Mouse (Mus musculus): ENCODE measurements around the gene Bckdk. TPM values are rescaled to one million over a fixed set of nuclear protein-coding genes. Genes with fewer than 3 reads are reported as not detected.
"Not testable (repeated sequence)": the region's sequence is repeated elsewhere in the genome, so short reads cannot be mapped to it uniquely, and the experiment has no call there.

Bckdk gene
- polyA plus RNA-seq, 1 experiment from 2014 or later: 198 TPM

DNA sequence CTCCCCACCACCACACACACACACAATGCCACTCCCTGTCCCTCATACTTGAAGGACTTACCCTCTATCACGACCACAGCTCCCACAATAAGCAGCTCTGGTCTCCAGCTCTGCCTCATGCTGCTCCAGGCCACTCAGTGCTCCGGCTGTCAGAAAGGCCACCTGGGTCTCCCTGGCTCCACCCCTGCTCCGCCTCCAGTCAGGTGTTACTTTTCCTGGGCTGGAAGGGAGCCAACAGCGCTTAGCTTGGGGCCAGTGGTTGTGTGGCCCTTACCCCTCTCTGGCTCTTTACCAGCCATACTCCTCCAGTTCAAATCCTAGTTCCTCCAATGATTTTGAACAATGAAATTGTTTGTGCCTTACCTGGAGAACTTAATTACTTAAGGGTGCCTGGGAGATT is 13.1 kb upstream of the Bckdk start, which contains the start of gene Prss53:
Gene Prss53 (minus strand): TSS at position 173 of the 400 bp plus-strand sequence.
- H3K27ac ChIP-seq (ENCODE audit: low read length): 0 out of 2 replicates have a peak within 1 kb of the TSS, but pooled peaks have one; percentile 25
- H3K4me1 ChIP-seq (ENCODE audit: control insufficient read depth, insufficient read depth, low read length): peaks cover 18% of the 10 kb centered on the region
- ATAC-seq: peak; percentile 21
- H3K9me3 ChIP-seq (ENCODE audit: control insufficient read depth, low read length): no peaks in the 10 kb centered on the region
- WGBS: 35% methylated on average over 4 of the region's 4 CpGs
- H3K4me2 ChIP-seq (ENCODE audit: low read depth, low read length): no peak within 1 kb of the TSS; the same call in 1 of the 2 replicates
- H3K9ac ChIP-seq (ENCODE audit: low read depth, low read length): no peak within 1 kb of the TSS
- H3K27me3 ChIP-seq (replicated peaks; ENCODE audit: control insufficient read depth, insufficient read depth, low read length): no peaks in the 10 kb centered on the region
- H3K4me3 ChIP-seq (ENCODE audit: low read length): no peak within 1 kb of the TSS
- H3K36me3 ChIP-seq (ENCODE audit: control insufficient read depth, insufficient read depth, low read length): peaks cover 10% of the 10 kb centered on the region; the same call in 1 of the 2 replicates

DNA sequence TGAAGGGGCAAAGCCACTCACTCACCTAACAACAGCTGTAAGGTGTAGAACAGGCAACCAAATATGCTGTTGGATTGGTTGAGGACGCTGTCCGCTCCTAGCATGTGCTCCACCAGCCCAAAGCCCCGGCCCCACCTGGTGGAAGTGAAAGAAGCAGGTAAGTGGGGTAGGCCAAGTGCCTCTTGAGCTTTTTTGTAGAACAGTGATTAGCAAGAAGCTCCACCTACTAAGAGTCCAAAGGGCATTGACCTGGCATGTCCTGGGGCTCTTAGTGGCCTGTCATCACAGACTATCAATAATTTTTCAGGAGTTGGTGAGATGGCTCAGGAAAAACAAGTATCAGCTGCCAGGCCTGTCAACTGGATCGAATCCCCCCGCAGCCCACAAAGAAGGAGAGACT is 9.4 kb upstream of the Bckdk start:
- Histone ChIP-seq H3K4me1 (ENCODE audit: control insufficient read depth, insufficient read depth, low read length) (peaks cover 16% of the 10 kb centered on the region), H3K27ac (ENCODE audit: low read length) (peak overlapping the region; percentile 92), H3K27me3 (replicated peaks; ENCODE audit: control insufficient read depth, insufficient read depth, low read length) (no peaks in the 10 kb centered on the region), H3K36me3 (ENCODE audit: control insufficient read depth, insufficient read depth, low read length) (no peaks in the 10 kb centered on the region), H3K9ac (ENCODE audit: low read depth, low read length) (peak overlapping the region; percentile 79), H3K4me2 (ENCODE audit: low read depth, low read length) (peak overlapping the region; percentile 86), H3K4me3 (ENCODE audit: low read length) (peak overlapping the region; percentile 72), H3K9me3 (ENCODE audit: control insufficient read depth, low read length) (no peaks in the 10 kb centered on the region)
- no peak; the same call in 1 of the 2 replicates for ATAC-seq
- 64% methylated on average over 5 of the region's 5 CpGs for WGBS

GRCm38 (mm10) chr7:127895442-127895841 is 8.4 kb upstream of the Bckdk start, which contains the start of the genes Gm21974 and Vkorc1:
Gene Gm21974, minus strand, starts transcription at chr7:127895454.
Gene Vkorc1, minus strand, starts transcription at chr7:127895617.
- under 1% methylated on average over 26 of the region's 26 CpGs for WGBS
- Histone ChIP-seq H3K9ac (ENCODE audit: low read depth, low read length) (peak within 1 kb of the TSS; percentile 79), H3K4me3 (ENCODE audit: low read length) (peak within 1 kb of the TSS; percentile 72), H3K4me1 (ENCODE audit: control insufficient read depth, insufficient read depth, low read length) (peaks cover 18% of the 10 kb centered on the region), H3K36me3 (ENCODE audit: control insufficient read depth, insufficient read depth, low read length) (no peaks in the 10 kb centered on the region), H3K27ac (ENCODE audit: low read length) (peak within 1 kb of the TSS; percentile 92), H3K4me2 (ENCODE audit: low read depth, low read length) (peak within 1 kb of the TSS; percentile 86), H3K9me3 (ENCODE audit: control insufficient read depth, low read length) (no peaks in the 10 kb centered on the region), H3K27me3 (replicated peaks; ENCODE audit: control insufficient read depth, insufficient read depth, low read length) (no peaks in the 10 kb centered on the region)
- peak; percentile 92 for ATAC-seq

DNA sequence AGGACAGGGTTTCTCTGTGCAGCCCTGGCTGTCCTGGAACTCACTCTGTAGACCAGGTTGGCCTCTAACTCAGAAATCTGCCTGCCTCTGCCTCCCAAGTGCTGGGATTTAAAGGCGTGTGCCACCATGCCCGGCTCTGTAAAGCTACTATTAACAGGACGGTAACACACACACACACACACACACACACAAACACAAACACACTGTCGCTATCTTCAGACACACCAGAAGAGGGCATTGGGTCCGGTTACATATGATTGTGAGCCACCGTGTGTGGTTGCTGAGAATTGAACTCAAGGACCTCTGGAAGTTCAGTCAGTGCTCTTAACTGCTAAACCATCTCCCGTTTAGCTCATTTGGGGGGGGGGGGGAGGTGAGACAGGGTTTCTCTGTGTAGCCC is 8.0 kb upstream of the Bckdk start:
- WGBS: 61% methylated on average over 7 of the region's 7 CpGs
- H3K9me3 ChIP-seq (ENCODE audit: control insufficient read depth, low read length); H3K9ac ChIP-seq (ENCODE audit: low read depth, low read length); H3K27me3 ChIP-seq (replicated peaks; ENCODE audit: control insufficient read depth, insufficient read depth, low read length); H3K36me3 ChIP-seq (ENCODE audit: control insufficient read depth, insufficient read depth, low read length); ATAC-seq: not testable (repeated sequence)
- Histone ChIP-seq H3K4me1 (ENCODE audit: control insufficient read depth, insufficient read depth, low read length) (peaks cover 16% of the 10 kb centered on the region), H3K4me3 (ENCODE audit: low read length) (peak overlapping the region; percentile 72; the same call in 1 of the 2 replicates), H3K4me2 (ENCODE audit: low read depth, low read length) (peak overlapping the region; percentile 16; the same call in 1 of the 2 replicates), H3K27ac (ENCODE audit: low read length) (0 out of 2 replicates have a peak overlapping the region, but pooled peaks have one; percentile 92)

GRCm38 (mm10) chr7:127896384-127896783 is 7.5 kb upstream of the Bckdk start:
- ATAC-seq: no peak
- 52% methylated on average over 13 of the region's 13 CpGs for WGBS

DNA sequence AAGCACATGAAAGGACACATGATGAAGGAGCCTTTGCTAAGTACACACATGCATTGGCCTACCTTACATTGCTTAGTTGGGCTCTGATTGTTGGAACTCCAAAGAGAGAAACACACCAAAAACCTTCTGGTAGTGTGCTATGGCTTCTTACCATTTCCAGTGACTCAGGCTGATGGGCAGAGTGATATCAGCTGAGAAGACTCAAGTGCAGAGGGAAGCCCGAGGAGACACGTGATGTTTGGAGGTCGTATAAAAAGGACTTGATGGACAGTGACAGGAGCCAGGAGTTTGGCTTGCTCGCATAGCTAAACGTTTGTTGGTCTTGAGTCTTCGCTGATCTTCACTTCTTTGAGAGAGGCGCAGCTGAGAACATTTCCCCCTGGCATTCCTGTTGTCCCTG is 6.3 kb upstream of the Bckdk start:
- 79% methylated on average over 7 of the region's 7 CpGs for WGBS
- H3K9ac ChIP-seq (ENCODE audit: low read depth, low read length): no peak overlapping the region
- no peak overlapping the region for H3K4me3 ChIP-seq (ENCODE audit: low read length)
- no peak for ATAC-seq
- no peaks in the 10 kb centered on the region for H3K9me3 ChIP-seq (ENCODE audit: control insufficient read depth, low read length)
- no peaks in the 10 kb centered on the region for H3K36me3 ChIP-seq (ENCODE audit: control insufficient read depth, insufficient read depth, low read length)
- H3K4me2 ChIP-seq (ENCODE audit: low read depth, low read length): no peak overlapping the region
- peaks cover 16% of the 10 kb centered on the region for H3K4me1 ChIP-seq (ENCODE audit: control insufficient read depth, insufficient read depth, low read length)
- no peaks in the 10 kb centered on the region for H3K27me3 ChIP-seq (replicated peaks; ENCODE audit: control insufficient read depth, insufficient read depth, low read length)
- no peak overlapping the region for H3K27ac ChIP-seq (ENCODE audit: low read length)

More at GRCm38 (mm10) chr7:127896384-127896783, 7.5 kb upstream of the Bckdk start:
- no peak overlapping the region for H3K9ac ChIP-seq (ENCODE audit: low read depth, low read length)
- no peaks in the 10 kb centered on the region for H3K9me3 ChIP-seq (ENCODE audit: control insufficient read depth, low read length)
- no peak overlapping the region for H3K4me2 ChIP-seq (ENCODE audit: low read depth, low read length)
- no peaks in the 10 kb centered on the region for H3K36me3 ChIP-seq (ENCODE audit: control insufficient read depth, insufficient read depth, low read length)
- H3K27ac ChIP-seq (ENCODE audit: low read length): no peak overlapping the region
- no peak overlapping the region for H3K4me3 ChIP-seq (ENCODE audit: low read length)
- H3K27me3 ChIP-seq (replicated peaks; ENCODE audit: control insufficient read depth, insufficient read depth, low read length): no peaks in the 10 kb centered on the region
- H3K4me1 ChIP-seq (ENCODE audit: control insufficient read depth, insufficient read depth, low read length): peaks cover 16% of the 10 kb centered on the region

GRCm38 (mm10) chr7:127898179-127898956 is 5.5 kb upstream of the Bckdk start:
- Histone ChIP-seq H3K36me3 (ENCODE audit: control insufficient read depth, insufficient read depth, low read length) (no peaks in the 10 kb centered on the region), H3K27me3 (replicated peaks; ENCODE audit: control insufficient read depth, insufficient read depth, low read length) (no peaks in the 10 kb centered on the region), H3K4me3 (ENCODE audit: low read length) (no peak overlapping the region), H3K27ac (ENCODE audit: low read length) (peak overlapping the region; percentile 96), H3K4me1 (ENCODE audit: control insufficient read depth, insufficient read depth, low read length) (peaks cover 16% of the 10 kb centered on the region), H3K9me3 (ENCODE audit: control insufficient read depth, low read length) (no peaks in the 10 kb centered on the region), H3K9ac (ENCODE audit: low read depth, low read length) (no peak overlapping the region), H3K4me2 (ENCODE audit: low read depth, low read length) (no peak overlapping the region)
- 33% methylated on average over 10 of the region's 10 CpGs for WGBS
- no peak for ATAC-seq

DNA sequence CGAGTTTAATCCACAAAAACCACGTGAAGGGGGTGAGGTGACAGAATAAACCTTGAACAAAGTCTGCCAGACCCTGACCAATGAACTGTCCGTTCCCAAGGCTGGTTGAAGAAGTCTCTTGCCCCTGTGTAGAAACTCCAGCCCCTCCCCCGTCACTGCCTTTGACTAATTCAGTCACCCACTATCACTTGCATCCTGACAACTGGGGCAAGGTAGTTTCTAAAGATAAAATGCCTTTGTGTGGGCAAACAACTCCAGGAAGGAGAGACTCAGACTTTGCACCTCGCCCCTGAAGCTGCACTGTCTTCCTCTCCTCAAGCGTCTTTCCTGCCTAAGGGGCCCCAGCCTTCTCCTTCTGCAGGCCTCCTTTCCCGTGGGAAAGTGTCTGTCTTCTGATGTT is 3.9 kb upstream of the Bckdk start:
- no peaks in the 10 kb centered on the region for H3K9me3 ChIP-seq (ENCODE audit: control insufficient read depth, low read length)
- ATAC-seq: peak; percentile 47
- H3K27ac ChIP-seq (ENCODE audit: low read length): peak overlapping the region; percentile 96
- H3K4me1 ChIP-seq (ENCODE audit: control insufficient read depth, insufficient read depth, low read length): peaks cover 8% of the 10 kb centered on the region
- peak overlapping the region; percentile 45; the same call in 1 of the 2 replicates for H3K4me2 ChIP-seq (ENCODE audit: low read depth, low read length)
- WGBS: 34% methylated on average over 7 of the region's 7 CpGs
- H3K9ac ChIP-seq (ENCODE audit: low read depth, low read length): 0 out of 2 replicates have a peak overlapping the region, but pooled peaks have one; percentile 35
- H3K27me3 ChIP-seq (replicated peaks; ENCODE audit: control insufficient read depth, insufficient read depth, low read length): no peaks in the 10 kb centered on the region
- no peaks in the 10 kb centered on the region for H3K36me3 ChIP-seq (ENCODE audit: control insufficient read depth, insufficient read depth, low read length)
- no peak overlapping the region; the same call in 1 of the 2 replicates for H3K4me3 ChIP-seq (ENCODE audit: low read length)

DNA sequence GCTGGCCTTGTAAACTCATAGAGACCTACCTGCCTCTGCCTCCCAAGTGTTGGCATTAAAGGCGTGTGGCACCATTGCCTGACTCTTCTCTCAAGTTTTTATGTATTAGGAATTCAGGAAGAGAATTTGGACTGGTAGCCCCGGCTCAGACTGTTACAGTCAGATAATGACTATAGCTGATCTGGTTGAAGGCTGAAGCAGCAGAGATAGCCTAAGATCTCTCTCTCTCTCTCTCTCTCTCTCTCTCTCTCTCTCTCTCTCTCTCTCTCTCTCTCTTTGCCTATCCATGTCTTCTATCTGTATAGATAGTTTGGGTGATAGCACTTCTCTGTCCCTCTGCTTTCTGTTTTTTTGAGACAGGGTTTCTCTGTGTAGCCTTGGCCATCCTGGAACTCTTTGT is 2.1 kb upstream of the Bckdk start:
- Histone ChIP-seq H3K4me2 (ENCODE audit: low read depth, low read length) (no peak overlapping the region), H3K27ac (ENCODE audit: low read length) (no peak overlapping the region), H3K4me1 (ENCODE audit: control insufficient read depth, insufficient read depth, low read length) (peaks cover 15% of the 10 kb centered on the region), H3K4me3 (ENCODE audit: low read length) (no peak overlapping the region), H3K27me3 (replicated peaks; ENCODE audit: control insufficient read depth, insufficient read depth, low read length) (no peaks in the 10 kb centered on the region), H3K9me3 (ENCODE audit: control insufficient read depth, low read length) (no peaks in the 10 kb centered on the region), H3K36me3 (ENCODE audit: control insufficient read depth, insufficient read depth, low read length) (peaks cover 7% of the 10 kb centered on the region; the same call in 1 of the 2 replicates), H3K9ac (ENCODE audit: low read depth, low read length) (no peak overlapping the region)
- WGBS: 87% methylated on average over 2 of the region's 2 CpGs
- ATAC-seq: no peak

All from intestine, embryonic 16.5 days (tissue).